In the genomic region with DNA sequence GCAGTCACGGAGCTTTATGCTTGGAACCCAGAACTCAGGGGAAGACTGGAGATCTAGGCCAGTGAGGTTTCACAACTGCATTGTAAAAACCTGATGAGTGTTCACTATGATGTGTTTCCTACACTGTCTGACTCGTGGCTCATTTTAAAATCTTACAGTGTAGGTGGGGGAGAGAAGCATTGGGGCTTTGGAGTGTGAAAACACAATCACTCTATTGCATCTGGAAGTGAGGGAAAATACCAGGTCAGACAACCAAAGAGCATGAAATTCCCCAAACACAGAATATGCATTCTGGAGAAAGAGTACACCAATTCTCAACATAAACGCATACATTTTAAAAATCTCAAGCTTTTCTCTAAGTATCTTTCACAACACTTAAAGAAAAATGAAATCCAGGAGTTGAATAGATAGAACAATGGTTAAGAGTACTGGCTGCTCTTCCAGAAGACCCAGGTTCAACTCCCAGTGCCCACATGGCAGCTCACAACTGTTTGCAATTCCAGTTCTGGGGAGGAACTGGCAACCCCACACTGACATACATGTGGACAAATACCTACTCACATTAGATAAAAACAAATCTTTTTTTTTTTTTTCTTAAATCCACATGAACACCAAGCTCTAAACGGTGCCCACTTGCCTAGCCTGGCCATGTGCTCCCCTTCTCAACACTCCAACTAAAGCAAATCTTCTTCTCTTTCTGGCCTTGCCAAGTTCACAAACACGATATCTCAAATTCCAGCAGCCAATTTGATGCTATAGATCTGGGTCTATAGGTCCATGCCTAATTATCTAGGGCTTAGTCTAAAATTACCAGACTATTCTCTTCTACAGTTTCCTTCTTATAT, we compare ENCODE assay signal across 25 mouse cellular contexts. TPM values are rescaled to one million over a fixed set of nuclear protein-coding genes. Genes with fewer than 3 reads are reported as not detected.
"Had no signal": no experiment of that assay in that cellular context is flagged by ENCODE, and none has a peak within 500 bp of the region (broad histone marks: within the 10 kb centered on the region; RNA-seq: fewer than 3 reads in every experiment).

No protein-coding gene starts in this region.

- DNase-seq: kidney, adult 18-20 months; kidney, postnatal 25 days; layer of hippocampus, postnatal 36 days; lung, adult 18-20 months; lung, postnatal 10 days; lung, postnatal 36 days; retina, postnatal 1 day; right cerebral cortex, postnatal 25 days; spleen, adult 18-20 months; thymus, adult 18-20 months; thymus, postnatal 36 days had no signal

- H3K4me3 ChIP-seq: intestine, embryonic 15.5 days; left cerebral cortex, adult 2 months; lung, embryonic 15.5 days; megakaryocyte, embryonic 14.5 days; midbrain, embryonic 10.5 days; midbrain, embryonic 13.5 days; myocyte; neural tube, embryonic 13.5 days; stomach, embryonic 15.5 days had no signal

- H3K27ac ChIP-seq: intestine, embryonic 15.5 days; kidney, postnatal 0 days; left cerebral cortex, adult 2 months; lung, embryonic 15.5 days; midbrain, embryonic 10.5 days; midbrain, embryonic 13.5 days; neural tube, embryonic 13.5 days; stomach, embryonic 15.5 days had no signal

- ATAC-seq: intestine, embryonic 15.5 days; midbrain, embryonic 13.5 days; midbrain, embryonic 16.5 days had no signal

- H3K27me3 ChIP-seq: intestine, embryonic 15.5 days; lung, embryonic 15.5 days; megakaryocyte, embryonic 14.5 days; midbrain, embryonic 13.5 days; neural tube, embryonic 13.5 days; stomach, embryonic 15.5 days had no signal

- H3K9me3 ChIP-seq: intestine, embryonic 15.5 days; lung, embryonic 15.5 days; midbrain, embryonic 10.5 days; midbrain, embryonic 13.5 days; neural tube, embryonic 13.5 days; stomach, embryonic 15.5 days had no signal

- H3K9ac ChIP-seq: intestine, embryonic 15.5 days; lung, embryonic 15.5 days; midbrain, embryonic 13.5 days; neural tube, embryonic 13.5 days; stomach, embryonic 15.5 days had no signal

- H3K4me1 ChIP-seq: intestine, embryonic 15.5 days; lung, embryonic 15.5 days; megakaryocyte, embryonic 14.5 days; midbrain, embryonic 10.5 days; midbrain, embryonic 13.5 days; neural tube, embryonic 13.5 days; stomach, embryonic 15.5 days had no signal

- H3K4me2 ChIP-seq: intestine, embryonic 15.5 days; lung, embryonic 15.5 days; midbrain, embryonic 13.5 days; neural tube, embryonic 13.5 days; stomach, embryonic 15.5 days had no signal

- H3K36me3 ChIP-seq: intestine, embryonic 15.5 days; lung, embryonic 15.5 days; midbrain, embryonic 10.5 days; midbrain, embryonic 13.5 days; neural tube, embryonic 13.5 days; stomach, embryonic 15.5 days had no signal

RNA-seq across cellular contexts. Expression of a gene that starts 9.2 kb away (rescaled TPM):
- polyA plus RNA-seq: kidney, embryonic 14.5 days; lung, embryonic 15.5 days; midbrain, embryonic 16.5 days; myocyte; urinary bladder, adult 2 months had no signal

RNA-seq across cellular contexts. Expression of a gene that starts 37.2 kb away (rescaled TPM):
- polyA plus RNA-seq: intestine, embryonic 15.5 days; limb, embryonic 11.5 days; midbrain, embryonic 13.5 days; midbrain, embryonic 16.5 days; myocyte; neural tube, embryonic 13.5 days; stomach, embryonic 15.5 days had no signal
